Mouse (Mus musculus) frontal cortex, postnatal 25 days (tissue): ENCODE results near the gene Ctdsp1.

Source experiments
- DNase-seq, 2 experiments: peaks; one replicate each; pipeline ENCODE4 v3.0.0; 2022; ENCODE audit warnings: low spot score in 2 of 2

Ctdsp1 gene

GRCm38 (mm10) chr1:74376396-74376795 lies 14.9 kb upstream of the Ctdsp1 start:
- no peak for DNase-seq

- DNase-seq = no peak
Measured at GRCm38 (mm10) chr1:74379058-74379504, 12.2 kb upstream of the Ctdsp1 start.

DNA sequence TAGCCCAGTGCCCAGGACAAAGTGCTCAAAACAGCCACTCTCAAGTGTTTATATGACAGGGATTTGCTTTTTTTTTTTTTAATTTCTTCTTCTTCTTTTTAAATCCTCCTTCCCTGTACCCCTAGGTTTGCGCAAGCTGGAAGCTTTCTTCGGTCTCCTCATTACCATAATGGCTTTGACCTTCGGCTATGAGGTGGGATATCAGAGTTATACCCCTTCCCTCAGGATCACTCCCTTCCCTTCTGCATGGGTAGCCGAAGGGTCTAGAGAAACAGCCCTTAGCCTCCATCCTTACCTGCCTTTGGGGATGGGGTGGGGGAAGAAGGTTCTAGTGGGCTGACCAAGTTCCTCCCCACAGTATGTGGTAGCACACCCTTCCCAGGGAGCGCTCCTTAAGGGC lies 10.8 kb upstream of the Ctdsp1 start:
- DNase-seq = no peak

DNA sequence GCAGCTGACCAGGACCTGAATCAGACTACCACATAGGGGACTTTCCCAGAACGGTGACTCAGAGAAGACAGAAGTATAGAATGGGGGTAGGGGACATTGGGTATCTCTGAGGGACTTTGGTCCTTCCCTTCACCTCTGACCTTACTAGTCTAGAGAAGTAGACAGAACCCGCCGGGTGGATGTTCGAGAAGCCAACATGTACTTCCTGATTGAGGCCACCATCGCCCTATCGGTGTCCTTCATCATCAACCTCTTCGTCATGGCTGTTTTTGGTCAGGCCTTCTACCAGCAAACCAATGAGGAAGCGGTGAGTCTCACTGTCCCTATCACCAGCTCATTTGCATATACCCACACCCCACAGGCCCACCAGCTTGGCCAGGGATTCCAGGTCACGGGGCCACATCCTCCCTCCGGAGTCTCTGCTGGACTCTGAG lies 9.7 kb upstream of the Ctdsp1 start:
- no peak for DNase-seq

- DNase-seq = no peak
Measured at GRCm38 (mm10) chr1:74383385-74383784, 7.9 kb upstream of the Ctdsp1 start.

- no peak for DNase-seq
Measured at GRCm38 (mm10) chr1:74384525-74384924, 6.8 kb upstream of the Ctdsp1 start.

DNA sequence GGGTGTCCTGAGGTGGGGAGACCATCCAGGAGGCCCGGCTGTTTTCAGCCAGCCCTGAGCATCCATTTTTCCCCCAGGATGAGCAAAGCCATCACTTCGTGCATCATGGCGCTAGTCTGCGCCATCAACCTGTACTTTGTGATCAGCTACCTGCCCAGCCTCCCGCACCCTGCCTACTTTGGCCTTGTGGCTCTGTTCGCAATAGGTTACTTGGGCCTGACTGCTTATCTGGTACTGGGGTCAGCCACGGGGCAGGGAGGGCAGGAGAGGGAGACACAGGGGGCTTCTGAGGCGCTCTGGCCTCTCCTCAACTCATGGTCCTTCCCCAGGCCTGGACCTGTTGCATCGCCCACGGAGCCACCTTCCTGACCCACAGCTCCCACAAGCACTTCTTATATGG lies 6.2 kb upstream of the Ctdsp1 start:
- DNase-seq = no peak

GRCm38 (mm10) chr1:74385531-74385930 lies 5.8 kb upstream of the Ctdsp1 start:
- no peak for DNase-seq

DNA sequence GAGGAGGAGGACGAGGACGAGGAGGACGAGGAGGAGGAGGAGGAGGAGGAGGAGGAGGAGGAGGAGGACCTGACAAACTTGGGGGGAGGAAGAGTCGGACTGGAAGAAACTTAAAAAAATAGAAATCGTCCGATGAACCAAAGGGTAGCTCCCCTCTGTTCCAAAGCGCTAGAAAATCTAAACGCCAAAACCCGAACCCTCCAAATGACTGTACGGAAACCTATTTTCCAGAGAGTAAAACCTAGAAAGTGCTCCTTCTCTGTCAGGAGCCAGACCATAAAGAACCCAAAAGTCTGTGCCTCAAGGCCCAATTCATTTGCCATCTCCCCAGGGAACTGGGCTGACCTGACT lies 5.0 kb upstream of the Ctdsp1 start:
- DNase-seq = no peak

GRCm38 (mm10) chr1:74386714-74387385 lies 4.5 kb upstream of the Ctdsp1 start:
- peak; percentile 92 to 93 for DNase-seq

DNA sequence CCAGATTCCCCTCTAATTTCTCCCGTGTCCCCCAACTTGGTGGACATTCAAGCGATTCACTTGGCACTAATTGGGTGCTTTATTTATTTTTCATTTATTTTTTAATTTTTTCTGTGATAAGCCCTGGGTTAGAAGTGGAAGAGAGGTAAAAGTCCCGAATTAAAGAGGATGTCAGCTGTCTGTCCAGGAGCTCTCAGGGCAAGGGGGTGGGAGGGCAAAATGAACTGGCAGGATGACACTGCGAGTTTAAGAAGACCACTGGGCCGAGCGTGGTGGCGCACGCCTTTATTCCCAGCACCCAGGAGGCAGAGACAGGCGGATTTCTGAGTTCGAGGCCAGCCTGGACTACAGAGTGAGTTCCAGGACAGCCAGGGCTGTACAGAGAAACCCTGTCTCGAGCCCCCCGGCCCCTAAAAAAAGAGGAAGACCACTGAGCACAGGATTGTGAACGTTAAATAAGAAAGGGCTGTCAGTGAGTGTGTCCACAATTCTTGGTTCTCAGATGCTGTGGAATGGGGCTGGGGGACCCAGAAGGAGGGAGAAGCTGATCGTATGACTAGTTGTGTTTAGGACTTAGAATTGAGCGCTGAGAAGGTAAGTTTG lies 3.8 kb upstream of the Ctdsp1 start:
- no peak for DNase-seq

- no peak for DNase-seq
Measured at GRCm38 (mm10) chr1:74388398-74388920, 2.9 kb upstream of the Ctdsp1 start.

DNA sequence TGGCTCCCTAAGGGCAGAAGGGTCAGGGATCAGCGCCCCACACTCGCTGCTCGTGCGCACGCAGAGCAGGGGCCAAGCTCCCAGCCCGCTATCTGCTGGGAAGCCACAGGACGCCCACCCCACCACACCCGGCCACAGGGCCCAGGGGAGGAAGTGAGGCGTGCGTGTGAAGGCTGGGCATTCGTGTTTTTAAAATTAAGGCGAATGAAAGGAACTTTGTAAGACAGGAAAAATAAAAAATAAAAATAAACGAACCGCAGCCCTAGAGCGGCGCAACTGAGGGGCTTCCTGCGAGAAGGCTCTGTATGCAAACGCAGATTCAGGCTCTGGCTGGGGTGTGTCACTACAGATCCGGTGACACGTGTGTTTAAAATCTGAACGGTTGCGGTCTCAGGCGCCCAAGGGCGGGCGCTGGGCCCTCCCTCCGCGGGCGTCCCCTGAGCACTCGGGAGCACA lies 1.4 kb upstream of the Ctdsp1 start:
- DNase-seq = no peak

DNA sequence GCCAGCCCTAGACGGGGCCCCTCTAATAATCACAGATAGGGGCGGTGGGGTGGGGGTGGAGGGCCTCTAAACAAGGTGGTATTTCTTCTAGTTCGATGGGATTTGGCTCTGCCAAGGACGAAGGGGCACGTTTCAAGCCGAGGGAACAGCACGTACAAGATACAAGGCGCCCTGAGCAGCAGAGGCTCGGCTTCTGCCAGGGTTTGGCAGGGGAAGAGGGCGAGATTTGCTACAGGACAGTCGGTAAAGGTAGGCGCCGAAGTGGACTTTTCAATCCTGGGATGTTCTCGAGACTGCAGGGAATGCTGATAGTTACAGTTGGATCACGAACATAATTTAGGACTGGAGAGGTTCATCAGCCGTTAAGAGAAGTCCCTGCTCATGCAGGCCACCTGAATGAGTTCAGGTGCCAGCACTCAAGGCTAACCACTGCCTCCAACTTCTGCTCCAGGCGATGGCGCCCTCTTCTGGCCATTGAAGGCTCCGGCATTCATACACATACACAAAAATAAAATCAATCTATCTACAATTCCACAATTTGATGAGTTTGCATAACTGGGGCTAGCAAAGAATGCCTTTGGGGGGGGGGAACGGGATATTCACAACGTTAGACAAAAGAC lies 912 bp upstream of the Ctdsp1 start:
- no peak for DNase-seq

DNA sequence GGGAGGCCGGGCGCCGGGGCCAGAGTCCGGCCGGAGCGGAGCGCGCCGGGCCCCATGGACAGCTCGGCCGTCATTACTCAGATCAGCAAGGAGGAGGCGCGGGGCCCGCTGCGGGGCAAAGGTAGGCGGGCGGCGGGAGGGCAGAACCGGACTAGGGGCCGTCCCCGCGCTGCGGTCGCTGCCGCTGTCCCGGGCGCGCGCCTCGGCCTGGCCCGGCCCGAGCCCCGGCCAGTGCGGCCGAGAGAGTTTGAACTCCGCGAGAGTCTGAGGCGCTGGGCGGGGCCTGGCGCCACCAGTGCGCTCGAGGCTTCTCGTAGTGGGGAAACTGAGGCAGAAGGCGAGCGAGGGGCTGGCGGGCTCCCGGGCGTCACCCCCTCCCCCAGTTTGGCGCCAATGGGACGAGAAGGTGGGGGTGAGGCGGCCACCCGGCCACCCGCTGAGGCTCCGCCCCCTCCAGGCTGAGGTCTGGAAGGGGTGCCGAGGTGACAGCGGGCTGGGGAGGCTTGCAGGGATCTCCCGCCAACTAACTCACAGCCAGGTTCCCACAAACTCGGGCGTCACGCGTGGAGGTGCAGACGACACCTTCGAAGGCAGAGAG lies 634 bp downstream of the Ctdsp1 start:
- DNase-seq = no peak

- no peak for DNase-seq
Measured at GRCm38 (mm10) chr1:74392446-74392994, 1.2 kb downstream of the Ctdsp1 start.

DNA sequence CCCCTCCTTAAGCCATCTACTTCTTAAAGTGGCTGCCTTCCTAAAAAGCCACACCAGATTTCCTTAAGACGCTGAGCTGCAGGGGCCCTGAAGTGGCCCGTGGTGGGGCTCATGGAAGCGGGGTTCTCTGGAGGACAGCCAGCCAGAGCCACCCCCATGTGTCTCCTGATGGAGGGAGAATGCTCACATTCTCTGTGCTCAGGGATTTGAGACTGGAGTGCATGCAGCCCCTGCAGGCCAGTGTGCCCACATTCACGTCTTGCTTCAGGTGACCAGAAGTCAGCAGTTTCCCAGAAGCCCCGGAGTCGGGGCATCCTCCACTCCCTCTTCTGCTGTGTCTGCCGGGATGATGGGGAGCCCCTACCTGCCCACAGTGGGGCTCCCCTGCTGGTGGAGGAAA lies 1.7 kb downstream of the Ctdsp1 start:
- no peak for DNase-seq

DNA sequence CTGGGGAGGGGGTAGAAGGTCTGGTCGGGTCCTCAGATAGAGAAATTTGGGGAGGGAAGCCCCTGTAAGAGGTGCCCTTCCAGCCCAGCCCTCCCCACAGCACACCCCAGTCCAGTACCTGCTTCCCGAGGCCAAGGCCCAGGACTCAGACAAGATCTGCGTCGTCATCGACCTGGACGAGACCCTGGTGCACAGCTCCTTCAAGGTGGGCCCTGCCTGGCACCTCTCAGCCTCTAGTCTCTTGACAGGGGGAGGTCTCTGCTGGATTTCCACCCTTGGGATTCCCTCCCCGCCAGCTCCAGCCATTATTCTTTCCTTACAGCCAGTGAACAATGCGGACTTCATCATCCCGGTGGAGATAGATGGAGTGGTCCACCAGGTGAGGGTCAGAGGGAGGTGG lies 2.4 kb downstream of the Ctdsp1 start:
- no peak for DNase-seq

DNA sequence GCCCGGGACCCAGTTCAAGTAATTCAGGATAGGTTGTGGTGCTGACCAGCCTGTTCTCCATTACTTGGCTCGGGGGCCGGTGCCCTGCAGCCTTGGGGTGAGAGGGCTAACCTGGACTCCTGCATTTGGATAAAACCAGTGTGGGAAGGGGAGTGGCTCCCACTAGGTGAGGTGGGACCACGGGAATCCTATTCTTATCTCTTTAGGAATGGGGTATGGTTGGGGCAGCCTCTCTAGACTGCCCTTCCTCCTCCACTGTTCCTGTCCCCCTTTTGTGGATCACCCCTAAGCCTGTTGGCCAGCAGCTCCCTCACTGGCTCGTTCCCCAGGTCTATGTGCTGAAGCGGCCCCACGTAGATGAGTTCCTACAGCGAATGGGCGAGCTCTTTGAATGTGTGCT lies 3.0 kb downstream of the Ctdsp1 start:
- no peak for DNase-seq

GRCm38 (mm10) chr1:74394858-74395257 lies 3.5 kb downstream of the Ctdsp1 start:
- DNase-seq = no peak

DNA sequence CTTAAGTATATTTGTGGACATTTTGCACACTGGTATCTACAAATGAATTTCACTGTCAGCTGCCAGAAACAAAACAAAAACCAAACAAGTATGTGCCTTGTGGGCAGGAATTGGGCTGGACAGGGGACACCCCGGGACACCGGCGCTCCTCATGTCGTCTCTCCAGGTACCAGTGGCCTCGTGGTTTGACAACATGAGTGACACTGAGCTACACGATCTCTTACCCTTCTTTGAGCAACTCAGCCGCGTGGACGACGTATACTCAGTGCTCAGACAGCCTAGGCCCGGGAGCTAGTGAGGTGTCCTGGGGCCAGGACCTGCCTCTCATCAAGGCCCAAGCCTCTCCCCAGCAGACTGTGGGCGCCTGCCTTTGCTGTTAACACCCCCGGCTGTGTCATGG lies 4.0 kb downstream of the Ctdsp1 start:
- DNase-seq = no peak
